Mouse (Mus musculus) frontal cortex, adult (tissue): ENCODE measurements around the gene Hdac11.

Experiments used
- ATAC-seq: cut with Nextera tagmentation; 2 replicates; pipeline ENCODE4 v1.9.2; 2017; ENCODE audit warnings: mild to moderate bottlenecking, moderate library complexity, mixed read lengths; ENCODE audit not compliant: low TSS enrichment

Hdac11 gene

GRCm38 (mm10) chr6:91169129-91169528 lies 12.7 kb downstream of the Hdac11 start:
- no peak for ATAC-seq

- ATAC-seq: no peak
Observed at GRCm38 (mm10) chr6:91171396-91171895, 15.0 kb downstream of the Hdac11 start.

- ATAC-seq: no peak
Observed at GRCm38 (mm10) chr6:91172381-91172780, 15.9 kb downstream of the Hdac11 start.

- ATAC-seq: peak; percentile 56
Observed at GRCm38 (mm10) chr6:91173221-91173880, 16.9 kb downstream of the Hdac11 start.

GRCm38 (mm10) chr6:91174211-91174610 lies 17.7 kb downstream of the Hdac11 start:
- ATAC-seq: no peak

- ATAC-seq: peak; percentile 41; the same call in 1 of the 2 replicates
Observed at GRCm38 (mm10) chr6:91180767-91181171, 24.3 kb downstream of the Hdac11 start.

GRCm38 (mm10) chr6:91181320-91181719 lies 24.9 kb downstream of the Hdac11 start:
- no peak for ATAC-seq

- no peak for ATAC-seq
Observed at GRCm38 (mm10) chr6:91182075-91182490, 25.6 kb downstream of the Hdac11 start.

GRCm38 (mm10) chr6:91183041-91183440 lies 26.6 kb downstream of the Hdac11 start:
- ATAC-seq: no peak

GRCm38 (mm10) chr6:91183980-91184379 lies 27.5 kb downstream of the Hdac11 start:
- no peak for ATAC-seq

- ATAC-seq: no peak
Observed at GRCm38 (mm10) chr6:91184776-91185175, 28.3 kb downstream of the Hdac11 start.

GRCm38 (mm10) chr6:91185502-91185901 lies 29.0 kb downstream of the Hdac11 start:
- no peak for ATAC-seq

GRCm38 (mm10) chr6:91186161-91186931 lies 29.9 kb downstream of the Hdac11 start:
- ATAC-seq: no peak

GRCm38 (mm10) chr6:91186934-91187333 lies 30.5 kb downstream of the Hdac11 start:
- no peak for ATAC-seq

GRCm38 (mm10) chr6:91187871-91188270 lies 31.4 kb downstream of the Hdac11 start:
- ATAC-seq: 0 out of 2 replicates have a peak, but pooled peaks have one; percentile 23

- no peak for ATAC-seq
Observed at GRCm38 (mm10) chr6:91189971-91190370, 33.5 kb downstream of the Hdac11 start.

GRCm38 (mm10) chr6:91191465-91191864 lies 35.0 kb downstream of the Hdac11 start:
- no peak for ATAC-seq

GRCm38 (mm10) chr6:91192421-91192820 lies 36.0 kb downstream of the Hdac11 start:
- ATAC-seq: no peak

GRCm38 (mm10) chr6:91192851-91193545 lies 36.5 kb downstream of the Hdac11 start:
- no peak for ATAC-seq

GRCm38 (mm10) chr6:91198456-91198855 lies 42.0 kb downstream of the Hdac11 start:
- no peak for ATAC-seq

- ATAC-seq: peak; percentile 36; the same call in 1 of the 2 replicates
Observed at GRCm38 (mm10) chr6:91200429-91201188, 44.1 kb downstream of the Hdac11 start.
